Mouse (Mus musculus) MEL (cell line): ENCODE measurements around the gene Nxt1. TPM values are rescaled to one million over a fixed set of nuclear protein-coding genes. Genes with fewer than 3 reads are reported as not detected.

Experiments used
- DNase-seq: peaks from one replicate; pipeline ENCODE4 v3.0.0; 2011; ENCODE audit warnings: low read depth, low spot score
- H3K27ac ChIP-seq: 2 replicates; pipeline ENCODE4 v1.5.1; 2012; ENCODE audit warnings: low read depth, mild to moderate bottlenecking, control low read depth, low read length, moderate library complexity; ENCODE audit not compliant: control insufficient read depth
- H3K27me3 ChIP-seq, 2 experiments: fragments of 150-350 bp in 1 of 2; sonication (generic) in 1 of 2; 2 replicates each; pipeline ENCODE4 v1.6.1; 2012; ENCODE audit warnings: low read length in 2 of 2, mild to moderate bottlenecking in 2 of 2, improper control_type of control experiment in 1 of 2, moderate library complexity in 1 of 2; ENCODE audit not compliant: insufficient read depth in 2 of 2, control insufficient read depth in 1 of 2
- H3K36me3 ChIP-seq, 2 experiments: 2 replicates each; pipeline ENCODE4 v1.6.1; 2012 to 2014; ENCODE audit warnings: low read length in 2 of 2, improper control_type of control experiment in 1 of 2, inconsistent platforms in 1 of 2, mild to moderate bottlenecking in 1 of 2; ENCODE audit not compliant: insufficient read depth in 2 of 2, control insufficient read depth in 1 of 2
- H3K4me1 ChIP-seq, 2 experiments: fragments of 150-350 bp in 1 of 2; sonication (generic) in 1 of 2; 2 replicates each; pipeline ENCODE4 v1.6.1; 2012; ENCODE audit warnings: low read length in 2 of 2, improper control_type of control experiment in 1 of 2, mild to moderate bottlenecking in 1 of 2; ENCODE audit not compliant: insufficient read depth in 2 of 2, control insufficient read depth in 1 of 2
- H3K4me3 ChIP-seq, 2 experiments: fragments of 150-350 bp in 1 of 2; sonication (generic) in 1 of 2; 2 replicates each; pipeline ENCODE4 v1.5.1; 2012; ENCODE audit warnings: low read depth in 2 of 2, low read length in 2 of 2, mild to moderate bottlenecking in 2 of 2, moderate library complexity in 2 of 2, control low read depth in 1 of 2, improper control_type of control experiment in 1 of 2; ENCODE audit not compliant: control insufficient read depth in 1 of 2, insufficient read depth in 1 of 2
- H3K79me2 ChIP-seq: 2 replicates; pipeline ENCODE4 v1.6.1; 2012; ENCODE audit warnings: mild to moderate bottlenecking, low read length, moderate library complexity; ENCODE audit not compliant: control insufficient read depth, poor library complexity, insufficient read depth
- H3K9ac ChIP-seq: 2 replicates; pipeline ENCODE4 v1.6.1; 2012; ENCODE audit warnings: low read depth, mild to moderate bottlenecking, control low read depth, low read length, moderate library complexity; ENCODE audit not compliant: control insufficient read depth, poor library complexity, severe bottlenecking
- H3K9me3 ChIP-seq: fragments of 150-350 bp; sonication (generic); replicated peaks from 2 replicates; pipeline ENCODE4 v1.6.1; 2012; ENCODE audit warnings: mild to moderate bottlenecking, low read length, improper control_type of control experiment, moderate library complexity; ENCODE audit not compliant: insufficient read depth
- CHD2 ChIP-seq: IDR thresholded peaks from 2 replicates; pipeline ENCODE4 v1.6.1; 2011; ENCODE audit warnings: low read length, improper control_type of control experiment
- CTCF ChIP-seq, 3 experiments: IDR thresholded peaks in 2 of 3; conservative IDR thresholded peaks in 1 of 3; 2 replicates each; pipeline ENCODE4 v1.5.1; 2011 to 2012; ENCODE audit warnings: low read length in 3 of 3, low read depth in 2 of 3, mild to moderate bottlenecking in 2 of 3, improper control_type of control experiment in 1 of 3, inconsistent platforms in 1 of 3, mixed read lengths in 1 of 3, moderate library complexity in 1 of 3; ENCODE audit not compliant: control insufficient read depth in 1 of 3, insufficient read depth in 1 of 3, poor library complexity in 1 of 3, severe bottlenecking in 1 of 3
- E2F4 ChIP-seq: IDR thresholded peaks from 2 replicates; pipeline ENCODE4 v1.6.1; 2011; ENCODE audit warnings: low read depth, low read length, improper control_type of control experiment, borderline replicate concordance
- ELF1 ChIP-seq: IDR thresholded peaks from 2 replicates; pipeline ENCODE4 v1.6.1; 2014; ENCODE audit warnings: low read depth, mild to moderate bottlenecking, inconsistent platforms, low read length, improper control_type of control experiment, moderate library complexity
- GABPA ChIP-seq: IDR thresholded peaks from 2 replicates; pipeline ENCODE4 v1.6.1; 2012; ENCODE audit warnings: low read depth, mild to moderate bottlenecking, inconsistent platforms, low read length, improper control_type of control experiment, moderate library complexity
- GATA1 ChIP-seq: IDR thresholded peaks from 2 replicates; pipeline ENCODE4 v1.6.1; 2011; ENCODE audit warnings: low read depth, low read length, improper control_type of control experiment
- MYB ChIP-seq: IDR thresholded peaks from 2 replicates; pipeline ENCODE4 v1.6.1; 2011; ENCODE audit warnings: mild to moderate bottlenecking, low read depth, low read length, improper control_type of control experiment
- POLR2A ChIP-seq, 2 experiments: IDR thresholded peaks; 2 replicates each; pipeline ENCODE4 v1.6.1; 2011 to 2012; ENCODE audit warnings: low read length in 2 of 2, mild to moderate bottlenecking in 2 of 2, control low read depth in 1 of 2, improper control_type of control experiment in 1 of 2, low read depth in 1 of 2, moderate library complexity in 1 of 2; ENCODE audit not compliant: control insufficient read depth in 1 of 2, insufficient read depth in 1 of 2, poor library complexity in 1 of 2
- POLR2AphosphoS5 ChIP-seq: IDR thresholded peaks from 2 replicates; pipeline ENCODE4 v1.6.1; 2012; ENCODE audit warnings: low read depth, borderline replicate concordance, mild to moderate bottlenecking, inconsistent platforms, low read length, moderate library complexity, mixed read lengths
- RAD21 ChIP-seq: IDR thresholded peaks from 2 replicates; pipeline ENCODE4 v1.6.1; 2011; ENCODE audit warnings: mild to moderate bottlenecking, low read depth, low read length, improper control_type of control experiment
- SMC3 ChIP-seq: IDR thresholded peaks from 2 replicates; pipeline ENCODE4 v1.6.1; 2011; ENCODE audit warnings: low read depth, low read length, improper control_type of control experiment
- TAL1 ChIP-seq: IDR thresholded peaks from 2 replicates; pipeline ENCODE4 v1.6.1; 2012; ENCODE audit warnings: mild to moderate bottlenecking, inconsistent platforms, low read length, moderate library complexity, mixed read lengths
- ZC3H11A ChIP-seq: IDR thresholded peaks from 2 replicates; pipeline ENCODE4 v1.6.1; 2012; ENCODE audit warnings: low read depth, mild to moderate bottlenecking, inconsistent platforms, low read length, improper control_type of control experiment
- polyA plus RNA-seq, 2 experiments: library from polyadenylated mRNA; stranded (reverse) in 1 of 2; unstranded in 1 of 2; fragments of >175 nt in 1 of 2; fragments of >200 nt in 1 of 2; gene quantifications; 2 replicates each; pipeline versions ENCODE4 v1.2.1 to v1.2.4; 2012; ENCODE audit warnings: low replicate concordance in 2 of 2, low read depth in 1 of 2; ENCODE audit not compliant: insufficient read length in 2 of 2, insufficient read depth in 1 of 2, missing spikeins in 1 of 2
- total RNA-seq: library from RNA; depleted of rRNA; stranded (reverse); fragments of 300-350 nt; gene quantifications from 2 replicates; pipeline ENCODE4 v1.2.3, GENCODE M21; 2012

Gene Nxt1
- total and polyA plus RNA-seq, 3 experiments = 70.5 to 104 TPM; not detected in 1

DNA sequence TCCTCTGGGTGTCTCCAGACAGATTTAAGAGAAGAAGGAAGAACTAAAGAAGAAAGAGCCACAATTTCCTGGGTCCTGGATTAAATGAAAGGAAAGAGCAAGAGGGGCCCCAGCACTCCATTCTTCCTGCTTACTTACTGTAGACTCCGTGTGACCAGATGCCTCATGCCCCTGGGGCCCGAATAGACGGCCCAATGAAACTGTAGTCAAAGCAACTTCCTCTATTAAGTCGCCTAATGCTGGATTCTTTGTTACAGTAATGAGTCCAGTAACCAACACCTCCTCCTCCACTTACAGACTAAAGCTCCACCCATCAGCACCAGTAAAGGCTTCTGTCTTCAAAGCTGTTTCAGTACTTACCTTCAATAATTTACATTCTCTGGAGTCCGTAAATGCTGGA lies 26.2 kb downstream of the Nxt1 start:
- H3K9ac ChIP-seq = no peak overlapping the region
- H3K36me3 ChIP-seq = no peaks in the 10 kb centered on the region
- no peak overlapping the region for H3K27ac ChIP-seq
- H3K27me3 ChIP-seq = no peaks in the 10 kb centered on the region
- H3K4me1 ChIP-seq = no peaks in the 10 kb centered on the region
- no peaks in the 10 kb centered on the region for H3K9me3 ChIP-seq
- H3K4me3 ChIP-seq = no peak overlapping the region
- H3K79me2 ChIP-seq = no peaks in the 10 kb centered on the region
- no peak for TF ChIP-seq CHD2
- DNase-seq = no peak

DNA sequence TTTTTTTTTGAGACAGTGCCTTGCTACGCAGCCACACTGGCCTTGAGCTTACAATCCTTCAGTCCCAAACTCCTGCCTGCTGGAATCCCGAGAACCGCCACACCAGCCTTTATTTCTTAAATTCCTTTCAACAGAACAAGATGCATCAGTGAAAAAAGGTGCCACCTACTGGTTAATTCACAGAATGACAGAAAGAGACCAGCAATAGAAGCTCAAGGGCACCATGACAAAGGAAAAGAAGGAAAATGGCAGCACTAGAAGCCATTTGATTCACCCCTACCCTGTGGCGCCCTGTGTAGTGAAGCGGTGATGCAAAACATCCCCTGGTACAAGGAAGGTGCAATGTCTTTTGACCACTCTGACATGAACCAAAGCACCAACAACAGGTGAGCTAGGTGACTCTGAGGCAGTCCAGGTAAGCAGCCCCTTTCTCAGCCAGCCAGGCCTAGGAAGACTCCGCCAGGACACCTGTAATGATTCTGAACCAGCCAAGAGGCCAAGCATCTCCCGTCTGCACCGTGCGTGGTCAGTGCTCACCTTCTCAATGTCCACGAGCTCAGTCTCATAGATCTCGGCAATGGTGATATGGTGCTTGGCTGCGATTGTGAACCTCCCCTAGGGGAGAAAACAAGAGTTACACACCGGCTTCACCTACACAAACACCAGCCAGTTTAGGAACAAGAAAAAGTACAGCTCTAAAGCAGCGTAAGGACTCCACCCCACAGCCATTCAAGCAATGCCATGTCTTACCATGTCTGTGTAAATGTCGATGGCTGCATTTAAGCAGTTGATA lies 34.2 kb downstream of the Nxt1 start:
- H3K9ac ChIP-seq = no peak overlapping the region
- peak; percentile 36 for DNase-seq

DNA sequence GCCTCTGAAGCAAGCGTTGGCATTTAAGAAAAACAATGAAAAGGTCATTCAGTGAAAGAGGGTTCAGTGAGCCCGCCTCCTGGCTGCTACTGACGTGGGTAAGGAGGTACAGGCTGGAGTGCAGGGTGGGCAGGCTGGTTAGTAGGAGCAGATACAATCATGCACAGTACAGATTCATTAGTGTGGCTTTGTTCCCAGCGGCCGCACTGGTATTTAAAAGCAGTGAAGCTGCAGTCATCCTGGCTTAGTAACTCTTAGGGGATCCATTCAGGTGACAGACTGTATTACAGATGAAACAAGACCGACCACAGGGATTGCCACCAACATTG lies 34.8 kb downstream of the Nxt1 start:
- no peaks in the 10 kb centered on the region for H3K9me3 ChIP-seq
- no peaks in the 10 kb centered on the region for H3K79me2 ChIP-seq
- H3K4me3 ChIP-seq = no peak overlapping the region
- TF ChIP-seq ELF1 (no peak), POLR2A (IDR thresholded peaks at IDR 0.05; ENCODE audit: control insufficient read depth in 1 of 2, insufficient read depth in 1 of 2, low read depth in 1 of 2, low read length in 2 of 2, poor library complexity in 1 of 2) (no peak), GATA1 (no peak), POLR2AphosphoS5 (no peak), E2F4 (no peak)
- H3K4me1 ChIP-seq = no peaks in the 10 kb centered on the region
- no peak overlapping the region for H3K9ac ChIP-seq
- H3K27me3 ChIP-seq = no peaks in the 10 kb centered on the region
- DNase-seq = no peak
- no peaks in the 10 kb centered on the region for H3K36me3 ChIP-seq
- no peak overlapping the region for H3K27ac ChIP-seq

More for the DNA sequence above, 34.2 kb downstream of the Nxt1 start:
- Histone ChIP-seq H3K27ac (no peak overlapping the region), H3K36me3 (no peaks in the 10 kb centered on the region), H3K4me3 (no peak overlapping the region), H3K9me3 (no peaks in the 10 kb centered on the region), H3K4me1 (no peaks in the 10 kb centered on the region), H3K27me3 (no peaks in the 10 kb centered on the region), H3K79me2 (no peaks in the 10 kb centered on the region)
- TF ChIP-seq SMC3 (peak; percentile 57), RAD21 (peak; percentile 45), MYB (no peak), CTCF (IDR thresholded peaks at IDR 0.05 in 2 of 3, conservative IDR thresholded peaks at IDR 0.05 in 1 of 3; ENCODE audit: control insufficient read depth in 1 of 3, insufficient read depth in 1 of 3, low read depth in 2 of 3, low read length in 3 of 3, poor library complexity in 1 of 3, severe bottlenecking in 1 of 3) (peak in 2 of 3 experiments; percentile 33 to 59; a peak in 4 of 6 replicates), ZC3H11A (peak; percentile 29), GABPA (no peak), TAL1 (no peak)
